Mouse (Mus musculus): ENCODE measurements at regions not wholly inside any gene's neighbourhood (a gene's known extent, or its start where the extent isn't known, plus 50 kb on each side); places are given as distances from the start of the nearest gene placed in this dataset.
A peak's percentile ranks its signal among the peaks of the same experiment; 100 is the strongest.

- Histone ChIP-seq H3K9ac (no peak overlapping the region), H3K9me3 (replicated peaks) (no peaks in the 10 kb centered on the region), H3K4me1 (no peaks in the 10 kb centered on the region), H3K4me2 (replicated peaks) (no peak overlapping the region), H3K27me3 (no peaks in the 10 kb centered on the region), H3K4me3 (no peak overlapping the region), H3K27ac (no peak overlapping the region), H3K36me3 (no peaks in the 10 kb centered on the region)
- 96% methylated on average over 1 of the region's 1 CpGs for WGBS
- no peak for ATAC-seq (ENCODE audit: low FRiP score)
Observed at GRCm38 (mm10) chr16:62605920-62606319, 180.7 kb downstream of the Nsun3 start.

- Histone ChIP-seq H3K9me3 (replicated peaks) (no peaks in the 10 kb centered on the region), H3K9ac (no peak overlapping the region), H3K27me3 (no peaks in the 10 kb centered on the region), H3K4me2 (replicated peaks) (no peak overlapping the region), H3K27ac (no peak overlapping the region), H3K4me1 (no peaks in the 10 kb centered on the region), H3K36me3 (no peaks in the 10 kb centered on the region), H3K4me3 (no peak overlapping the region)
- peak; percentile 78 for ATAC-seq (ENCODE audit: low FRiP score)
- WGBS = 48% methylated on average over 4 of the region's 4 CpGs
Observed at GRCm38 (mm10) chr16:62562051-62562450, 224.6 kb downstream of the Nsun3 start.

GRCm38 (mm10) chr16:62543156-62543555 is 243.5 kb downstream of the Nsun3 start:
- Histone ChIP-seq H3K9me3 (replicated peaks) (no peaks in the 10 kb centered on the region), H3K4me2 (replicated peaks) (no peak overlapping the region), H3K36me3 (no peaks in the 10 kb centered on the region), H3K27ac (no peak overlapping the region), H3K27me3 (no peaks in the 10 kb centered on the region), H3K4me3 (no peak overlapping the region), H3K9ac (no peak overlapping the region), H3K4me1 (no peaks in the 10 kb centered on the region)
- WGBS = 75% methylated on average over 2 of the region's 2 CpGs
- ATAC-seq (ENCODE audit: low FRiP score) = no peak

- H3K4me1 ChIP-seq = no peaks in the 10 kb centered on the region
- no peak overlapping the region for H3K4me3 ChIP-seq
- no peak overlapping the region for H3K4me2 ChIP-seq (replicated peaks)
- no peak overlapping the region for H3K27ac ChIP-seq
- no peaks in the 10 kb centered on the region for H3K27me3 ChIP-seq
- H3K9ac ChIP-seq = no peak overlapping the region
- H3K9me3 ChIP-seq (replicated peaks) = no peaks in the 10 kb centered on the region
- H3K36me3 ChIP-seq = no peaks in the 10 kb centered on the region
- peak; percentile 94 for ATAC-seq (ENCODE audit: low FRiP score)
- WGBS = 58% methylated on average over 7 of the region's 7 CpGs
Observed at GRCm38 (mm10) chr16:62537730-62538479, 248.7 kb downstream of the Nsun3 start.

- Histone ChIP-seq H3K27ac (no peak overlapping the region), H3K4me2 (replicated peaks) (no peak overlapping the region), H3K4me1 (no peaks in the 10 kb centered on the region), H3K27me3 (no peaks in the 10 kb centered on the region), H3K9me3 (replicated peaks) (no peaks in the 10 kb centered on the region), H3K4me3 (no peak overlapping the region), H3K9ac (no peak overlapping the region), H3K36me3 (no peaks in the 10 kb centered on the region)
- no peak for ATAC-seq (ENCODE audit: low FRiP score)
- WGBS = 94% methylated on average over 1 of the region's 1 CpGs
Observed at GRCm38 (mm10) chr16:62509321-62509720, 277.3 kb downstream of the Nsun3 start.

GRCm38 (mm10) chr16:62506725-62507482 is 279.7 kb downstream of the Nsun3 start:
- H3K4me1 ChIP-seq = no peaks in the 10 kb centered on the region
- ATAC-seq (ENCODE audit: low FRiP score) = no peak
- 54% methylated on average over 2 of the region's 2 CpGs for WGBS
- no peak overlapping the region for H3K4me2 ChIP-seq (replicated peaks)
- H3K9ac ChIP-seq = no peak overlapping the region
- no peaks in the 10 kb centered on the region for H3K27me3 ChIP-seq
- H3K9me3 ChIP-seq (replicated peaks) = no peaks in the 10 kb centered on the region
- H3K4me3 ChIP-seq = no peak overlapping the region
- H3K27ac ChIP-seq = no peak overlapping the region
- no peaks in the 10 kb centered on the region for H3K36me3 ChIP-seq

GRCm38 (mm10) chr16:62500870-62501269 is 285.7 kb downstream of the Nsun3 start:
- Histone ChIP-seq H3K27me3 (no peaks in the 10 kb centered on the region), H3K9me3 (replicated peaks) (no peaks in the 10 kb centered on the region), H3K4me3 (no peak overlapping the region), H3K36me3 (no peaks in the 10 kb centered on the region), H3K4me1 (no peaks in the 10 kb centered on the region), H3K4me2 (replicated peaks) (no peak overlapping the region), H3K27ac (no peak overlapping the region), H3K9ac (no peak overlapping the region)
- WGBS = 80% methylated on average over 6 of the region's 6 CpGs
- ATAC-seq (ENCODE audit: low FRiP score) = no peak

GRCm38 (mm10) chr16:62500334-62500733 is 286.3 kb downstream of the Nsun3 start:
- Histone ChIP-seq H3K4me2 (replicated peaks) (no peak overlapping the region), H3K9me3 (replicated peaks) (no peaks in the 10 kb centered on the region), H3K27ac (no peak overlapping the region), H3K36me3 (no peaks in the 10 kb centered on the region), H3K27me3 (no peaks in the 10 kb centered on the region), H3K9ac (no peak overlapping the region), H3K4me1 (no peaks in the 10 kb centered on the region), H3K4me3 (no peak overlapping the region)
- WGBS = 74% methylated on average over 6 of the region's 6 CpGs
- ATAC-seq (ENCODE audit: low FRiP score) = no peak

GRCm38 (mm10) chr16:62498761-62499160 is 287.9 kb downstream of the Nsun3 start:
- Histone ChIP-seq H3K4me2 (replicated peaks) (no peak overlapping the region), H3K27me3 (no peaks in the 10 kb centered on the region), H3K4me1 (no peaks in the 10 kb centered on the region), H3K36me3 (no peaks in the 10 kb centered on the region), H3K9me3 (replicated peaks) (no peaks in the 10 kb centered on the region), H3K27ac (no peak overlapping the region), H3K4me3 (no peak overlapping the region), H3K9ac (no peak overlapping the region)
- no peak for ATAC-seq (ENCODE audit: low FRiP score)
- WGBS = 75% methylated on average over 5 of the region's 5 CpGs

GRCm38 (mm10) chr16:62496697-62497096 is 289.9 kb downstream of the Nsun3 start:
- H3K4me1 ChIP-seq = no peaks in the 10 kb centered on the region
- H3K9me3 ChIP-seq (replicated peaks) = no peaks in the 10 kb centered on the region
- WGBS = 40% methylated on average over 9 of the region's 9 CpGs
- no peak overlapping the region for H3K9ac ChIP-seq
- H3K4me2 ChIP-seq (replicated peaks) = no peak overlapping the region
- H3K27me3 ChIP-seq = no peaks in the 10 kb centered on the region
- no peaks in the 10 kb centered on the region for H3K36me3 ChIP-seq
- no peak overlapping the region for H3K27ac ChIP-seq
- H3K4me3 ChIP-seq = no peak overlapping the region
- ATAC-seq (ENCODE audit: low FRiP score) = peak; percentile 35; the same call in 1 of the 2 replicates

- Histone ChIP-seq H3K9ac (no peak overlapping the region), H3K4me3 (no peak overlapping the region), H3K27ac (no peak overlapping the region), H3K4me2 (replicated peaks) (no peak overlapping the region), H3K27me3 (no peaks in the 10 kb centered on the region), H3K4me1 (no peaks in the 10 kb centered on the region), H3K36me3 (no peaks in the 10 kb centered on the region), H3K9me3 (replicated peaks) (no peaks in the 10 kb centered on the region)
- no peak for ATAC-seq (ENCODE audit: low FRiP score)
- 63% methylated on average over 2 of the region's 2 CpGs for WGBS
Observed at GRCm38 (mm10) chr16:62470133-62470532, 316.5 kb downstream of the Nsun3 start.

GRCm38 (mm10) chr16:62469286-62469685 is 317.3 kb downstream of the Nsun3 start:
- H3K9me3 ChIP-seq (replicated peaks) = no peaks in the 10 kb centered on the region
- no peak overlapping the region for H3K4me2 ChIP-seq (replicated peaks)
- no peak for ATAC-seq (ENCODE audit: low FRiP score)
- WGBS = 70% methylated on average over 3 of the region's 3 CpGs
- no peaks in the 10 kb centered on the region for H3K27me3 ChIP-seq
- no peaks in the 10 kb centered on the region for H3K36me3 ChIP-seq
- H3K9ac ChIP-seq = no peak overlapping the region
- no peak overlapping the region for H3K4me3 ChIP-seq
- no peak overlapping the region for H3K27ac ChIP-seq
- H3K4me1 ChIP-seq = no peaks in the 10 kb centered on the region

GRCm38 (mm10) chr16:62468846-62469245 is 317.8 kb downstream of the Nsun3 start:
- Histone ChIP-seq H3K4me2 (replicated peaks) (no peak overlapping the region), H3K9me3 (replicated peaks) (no peaks in the 10 kb centered on the region), H3K27me3 (no peaks in the 10 kb centered on the region), H3K36me3 (no peaks in the 10 kb centered on the region), H3K4me3 (no peak overlapping the region), H3K4me1 (no peaks in the 10 kb centered on the region), H3K27ac (no peak overlapping the region), H3K9ac (no peak overlapping the region)
- 52% methylated on average over 3 of the region's 3 CpGs for WGBS
- no peak for ATAC-seq (ENCODE audit: low FRiP score)
